Mouse (Mus musculus) myocyte (in vitro differentiated cells): Measurements from ENCODE around the gene Otoa. TPM values are rescaled to one million over a fixed set of nuclear protein-coding genes. Genes with fewer than 3 reads are reported as not detected.

Experiments used
- H3K27me3 ChIP-seq: one replicate; pipeline ENCODE4 v1.6.1; 2011; ENCODE audit not compliant: control insufficient read depth, insufficient read depth, insufficient read length
- H3K36me3 ChIP-seq: one replicate; pipeline ENCODE4 v1.6.1; 2011; ENCODE audit not compliant: control insufficient read depth, insufficient read depth
- H3K4me2 ChIP-seq: one replicate; pipeline ENCODE4 v1.6.1; 2011; ENCODE audit warnings: low read depth, control low read depth
- H3K4me3 ChIP-seq: one replicate; pipeline ENCODE4 v1.5.1; 2011; ENCODE audit warnings: mild to moderate bottlenecking, control low read depth, moderate library complexity
- H3K79me2 ChIP-seq: one replicate; pipeline ENCODE4 v1.6.1; 2011; ENCODE audit not compliant: control insufficient read depth, insufficient read depth
- H3ac ChIP-seq: one replicate; pipeline ENCODE4 v1.6.1; 2011; ENCODE audit not compliant: control insufficient read depth, insufficient read length
- CEBPB ChIP-seq: IDR thresholded peaks from 2 replicates; pipeline ENCODE4 v1.6.1; 2011; ENCODE audit warnings: mild to moderate bottlenecking, moderate library complexity; ENCODE audit not compliant: poor library complexity, insufficient read depth, severe bottlenecking
- E2F4 ChIP-seq: IDR thresholded peaks from one replicate; pipeline ENCODE4 v1.6.1; 2011; ENCODE audit warnings: mild to moderate bottlenecking, control low read depth, moderate library complexity; ENCODE audit not compliant: insufficient read depth
- MAX ChIP-seq: IDR thresholded peaks from one replicate; pipeline ENCODE4 v1.6.1; 2011; ENCODE audit warnings: low read depth, mild to moderate bottlenecking, control low read depth
- MYOD1 ChIP-seq, 3 experiments: IDR thresholded peaks; one replicate each; pipeline ENCODE4 v1.6.1; 2011; ENCODE audit warnings: control low read depth in 2 of 3, low read depth in 2 of 3, mild to moderate bottlenecking in 2 of 3, moderate library complexity in 1 of 3; ENCODE audit not compliant: insufficient read length in 2 of 3, control insufficient read depth in 1 of 3
- MYOG ChIP-seq, 3 experiments: IDR thresholded peaks; one replicate each; pipeline ENCODE4 v1.6.1; 2011; ENCODE audit warnings: control low read depth in 2 of 3, low read depth in 2 of 3, mild to moderate bottlenecking in 2 of 3; ENCODE audit not compliant: insufficient read length in 2 of 3, control insufficient read depth in 1 of 3, insufficient read depth in 1 of 3
- POLR2A ChIP-seq: IDR thresholded peaks from one replicate; pipeline ENCODE4 v1.6.1; 2011; ENCODE audit warnings: low read depth, mild to moderate bottlenecking, control low read depth, moderate library complexity; ENCODE audit not compliant: insufficient read length
- POLR2AphosphoS2 ChIP-seq: IDR thresholded peaks from one replicate; pipeline ENCODE4 v1.6.1; 2011; ENCODE audit warnings: low read depth, control low read depth; ENCODE audit not compliant: insufficient read length
- REST ChIP-seq: IDR thresholded peaks from one replicate; pipeline ENCODE4 v1.6.1; 2011; ENCODE audit warnings: mild to moderate bottlenecking, control low read depth, moderate library complexity; ENCODE audit not compliant: insufficient read depth, insufficient read length
- SRF ChIP-seq: IDR thresholded peaks from one replicate; pipeline ENCODE4 v1.6.1; 2011; ENCODE audit warnings: low read depth; ENCODE audit not compliant: control insufficient read depth, insufficient read length
- TCF12 ChIP-seq: IDR thresholded peaks from one replicate; pipeline ENCODE4 v1.6.1; 2011; ENCODE audit warnings: mild to moderate bottlenecking, control low read depth; ENCODE audit not compliant: poor library complexity, insufficient read depth, severe bottlenecking
- TCF3 ChIP-seq: IDR thresholded peaks from one replicate; pipeline ENCODE4 v1.6.1; 2011; ENCODE audit warnings: low read depth, control low read depth; ENCODE audit not compliant: insufficient read length
- USF1 ChIP-seq: IDR thresholded peaks from one replicate; pipeline ENCODE4 v1.6.1; 2011; ENCODE audit warnings: low read depth, mild to moderate bottlenecking, control low read depth, moderate library complexity
- polyA plus RNA-seq: library from polyadenylated mRNA; unstranded; fragments of >200 nt; fragmentation: generic; extraction: Trizol; gene quantifications from one replicate; pipeline ENCODE4 v1.2.1, GENCODE M21; 2012; ENCODE audit warnings: missing spikeins

Gene Otoa
- polyA plus RNA-seq, 1 experiment: 0.35 TPM

- no peak for TF ChIP-seq POLR2AphosphoS2
Observed at GRCm38 (mm10) chr7:121198933-121199332, 117.5 kb downstream of the Otoa start.

DNA sequence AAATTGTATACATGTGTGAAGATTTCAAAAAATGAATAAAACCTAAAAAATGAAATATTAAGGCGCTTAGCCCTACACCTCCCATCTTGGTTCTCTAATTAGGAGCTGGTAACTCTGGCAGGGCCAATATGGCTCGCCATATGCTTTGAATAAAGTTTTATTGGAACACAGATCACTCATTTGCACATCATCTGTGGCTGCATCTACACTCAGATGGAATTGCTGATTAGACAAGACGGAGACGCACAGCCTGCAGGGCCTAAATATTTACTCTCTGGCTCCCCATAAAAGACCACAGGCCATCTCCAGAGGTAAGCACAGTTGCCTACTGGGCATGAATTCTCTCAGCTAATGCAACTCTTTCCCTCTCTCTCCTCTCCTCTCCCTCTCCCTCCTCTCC is 130.4 kb downstream of the Otoa start:
- H3K4me2 ChIP-seq: no peak overlapping the region
- H3ac ChIP-seq: no peak overlapping the region
- no peak for TF ChIP-seq CEBPB
- no peak for TF ChIP-seq MYOD1 (IDR thresholded peaks at IDR 0.05; ENCODE audit: control insufficient read depth in 1 of 3, insufficient read length in 2 of 3, low read depth in 2 of 3)
- no peak for TF ChIP-seq USF1
- TF ChIP-seq TCF12: no peak
- no peak for TF ChIP-seq SRF
- TF ChIP-seq MYOG (IDR thresholded peaks at IDR 0.05; ENCODE audit: control insufficient read depth in 1 of 3, insufficient read depth in 1 of 3, insufficient read length in 2 of 3, low read depth in 2 of 3): no peak
- TF ChIP-seq POLR2AphosphoS2: no peak
- no peak for TF ChIP-seq POLR2A
- TF ChIP-seq REST: no peak
- no peak for TF ChIP-seq MAX
- no peak for TF ChIP-seq TCF3
- TF ChIP-seq E2F4: no peak
- no peaks in the 10 kb centered on the region for H3K36me3 ChIP-seq
- H3K79me2 ChIP-seq: no peaks in the 10 kb centered on the region
- no peaks in the 10 kb centered on the region for H3K27me3 ChIP-seq
- no peak overlapping the region for H3K4me3 ChIP-seq

More at GRCm38 (mm10) chr7:121198933-121199332, 117.5 kb downstream of the Otoa start:
- Histone ChIP-seq H3K79me2 (no peaks in the 10 kb centered on the region), H3K4me2 (no peak overlapping the region), H3ac (no peak overlapping the region), H3K27me3 (no peaks in the 10 kb centered on the region), H3K36me3 (no peaks in the 10 kb centered on the region), H3K4me3 (no peak overlapping the region)

Other genes starting within 250 kb of the Otoa start
- gene Eef2k, start 238.8 kb upstream of the Otoa start, polyA plus RNA-seq: 32.3 TPM
- 12.0 TPM for gene Polr3e, start 163.9 kb upstream of the Otoa start, polyA plus RNA-seq
- gene Cdr2, start 99.3 kb upstream of the Otoa start, polyA plus RNA-seq: 9.6 TPM
- 0.04 TPM for gene Mfsd13b, start 99.1 kb upstream of the Otoa start, polyA plus RNA-seq
- gene Mettl9, start 47.2 kb upstream of the Otoa start, polyA plus RNA-seq: 23.5 TPM
- 0.04 TPM for gene Igsf6, start 7.1 kb upstream of the Otoa start, polyA plus RNA-seq